Mouse (Mus musculus) small intestine, adult 2 months (tissue): Measurements from ENCODE around the gene Adgre1.

Experiments
- CTCF ChIP-seq: fragments of 200-500 bp; IDR thresholded peaks from 2 replicates; pipeline ENCODE4 v1.5.1; 2012; ENCODE audit warnings: low read depth, mild to moderate bottlenecking, control low read depth, inconsistent platforms, low read length, moderate library complexity, mixed read lengths; ENCODE audit not compliant: insufficient replicate concordance, insufficient read length; ENCODE audit errors: extremely low read depth
- POLR2A ChIP-seq: fragments of 200-500 bp; IDR thresholded peaks from 2 replicates; pipeline ENCODE4 v1.6.1; 2012; ENCODE audit warnings: low read depth, mild to moderate bottlenecking, control low read depth, inconsistent platforms, low read length, moderate library complexity

DNA sequence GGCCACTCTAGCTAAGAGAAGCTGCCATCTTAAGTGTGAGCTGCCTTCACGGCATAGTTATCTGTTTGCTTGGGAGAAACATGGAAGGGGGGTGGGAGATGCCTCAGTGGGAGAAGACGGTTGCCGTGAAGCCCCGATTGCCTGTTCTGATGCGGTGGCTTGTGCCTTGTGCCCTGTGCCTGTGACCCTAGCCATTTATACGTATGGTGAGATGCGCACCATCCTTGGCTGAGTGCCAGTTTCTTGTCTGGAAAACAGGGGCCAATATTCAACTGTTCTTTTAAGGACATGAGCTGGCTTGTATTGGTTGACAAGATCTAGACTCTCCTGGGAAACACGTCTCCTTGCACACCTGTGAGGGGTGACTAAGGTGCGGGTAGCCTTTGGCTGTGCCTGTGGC is 7.4 kb upstream of the Adgre1 start:
- TF ChIP-seq POLR2A (no peak), CTCF (no peak)
